Mouse (Mus musculus): ENCODE results near the gene Snrpa.

The Snrpa gene

GRCm38 (mm10) chr7:27165696-27166095, 30.4 kb downstream of the Snrpa start:
- no peak for DNase-seq

- DNase-seq: no peak
These were observed 30.9 kb downstream of the Snrpa start for GRCm38 (mm10) chr7:27165007-27165655.

- DNase-seq: no peak
These were observed 31.7 kb downstream of the Snrpa start for GRCm38 (mm10) chr7:27164112-27164947.

DNA sequence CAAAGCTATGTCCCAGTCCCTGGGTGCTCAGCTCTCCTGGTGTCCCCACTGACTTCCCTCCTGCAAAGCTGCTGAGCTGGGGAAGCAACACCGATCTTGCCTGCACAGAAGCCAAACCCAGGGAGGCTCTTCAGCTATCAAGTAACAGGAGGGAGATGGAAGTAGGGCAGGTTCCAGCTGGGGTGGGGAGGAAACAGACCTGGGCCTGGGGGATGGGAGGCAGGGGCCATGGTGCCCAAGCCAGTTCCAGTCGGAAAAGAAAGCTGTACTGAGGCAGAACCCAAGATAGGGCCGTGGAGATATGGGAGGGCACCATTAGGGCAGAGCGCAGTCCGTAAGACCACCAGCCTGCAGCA, 32.6 kb downstream of the Snrpa start:
- DNase-seq: no peak

DNA sequence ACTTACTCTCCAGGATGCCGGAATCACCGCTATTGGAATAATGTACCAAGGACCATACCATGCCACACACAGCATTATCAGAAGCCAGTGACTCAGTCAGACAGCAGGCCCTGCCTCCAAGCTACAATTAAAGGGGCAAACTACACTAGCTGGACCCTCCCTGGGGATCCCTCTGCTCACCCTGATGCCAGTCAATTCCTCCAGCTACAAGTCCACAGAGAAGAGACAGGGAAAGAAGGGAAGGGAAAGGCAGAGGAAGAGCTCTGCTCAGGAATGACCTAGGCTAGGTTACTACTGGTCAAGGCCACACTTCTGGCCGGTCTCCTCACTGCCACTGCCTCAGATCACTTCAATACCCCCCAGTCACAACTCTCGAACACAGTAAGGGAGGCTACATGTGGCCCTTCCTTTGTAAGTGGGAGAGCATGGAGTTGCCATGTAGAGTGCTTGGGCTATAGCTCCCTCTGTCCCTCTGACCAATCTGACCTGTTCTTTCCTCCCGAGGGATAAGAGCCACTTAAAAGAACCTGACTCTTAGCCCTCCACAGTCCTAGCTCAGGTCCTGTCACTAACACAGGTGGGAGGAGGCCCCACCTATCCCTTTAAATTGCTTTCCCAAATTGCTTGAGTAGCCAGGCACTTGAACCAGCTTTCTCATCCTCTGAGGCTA, 33.2 kb downstream of the Snrpa start:
- DNase-seq: no peak

DNA sequence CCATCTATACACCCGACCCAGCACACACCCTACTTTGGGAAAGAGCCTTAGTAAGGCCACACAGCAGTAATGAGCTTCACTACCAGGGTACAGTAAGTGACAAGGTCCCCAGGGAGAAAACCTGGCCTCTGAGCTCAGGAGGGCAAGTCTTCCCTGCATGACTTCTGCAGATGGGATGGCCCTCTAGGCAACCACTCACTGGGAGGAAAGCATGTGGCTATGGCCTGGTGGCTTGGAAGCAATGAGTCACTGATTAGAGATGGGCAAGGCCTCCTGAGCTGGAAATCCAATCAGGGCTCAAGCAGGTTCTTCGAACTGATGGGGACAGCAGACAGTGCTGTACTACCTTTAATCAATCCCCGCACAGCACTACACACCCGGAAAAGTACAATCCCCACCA, 34.3 kb downstream of the Snrpa start:
- DNase-seq: no peak

DNA sequence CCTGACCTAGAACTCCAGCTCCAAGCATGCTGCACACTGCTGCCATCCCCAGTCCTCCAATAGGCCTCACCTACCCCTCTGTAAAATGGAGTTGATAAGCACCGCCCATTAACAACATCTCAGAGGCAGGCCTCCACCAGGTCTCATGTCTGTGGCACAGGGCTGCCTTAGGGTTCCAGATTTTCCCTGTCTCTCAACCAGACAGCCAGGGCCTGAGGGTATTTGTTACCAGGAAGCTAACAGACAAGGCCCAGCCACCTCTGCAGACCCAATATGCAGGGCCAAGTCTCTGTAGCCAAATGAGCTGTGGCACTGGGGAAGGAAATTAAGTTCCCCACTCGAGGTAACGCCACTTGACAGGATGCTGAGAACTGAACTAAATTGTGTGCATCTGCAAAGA, 35.1 kb downstream of the Snrpa start:
- no peak for DNase-seq

GRCm38 (mm10) chr7:27159882-27160281, 36.2 kb downstream of the Snrpa start:
- DNase-seq: peak; percentile 85

GRCm38 (mm10) chr7:27159256-27159655, 36.8 kb downstream of the Snrpa start:
- no peak for DNase-seq

GRCm38 (mm10) chr7:27158171-27158570, 37.9 kb downstream of the Snrpa start:
- no peak for DNase-seq

- no peak for DNase-seq
These were observed 40.1 kb downstream of the Snrpa start for GRCm38 (mm10) chr7:27156005-27156404.

- no peak for DNase-seq
These were observed 42.8 kb downstream of the Snrpa start, which contains the start of gene Cyp2t4 for GRCm38 (mm10) chr7:27153205-27153764. Cyp2t4 (plus strand) TSS chr7:27153714.
